Mouse (Mus musculus) spleen, postnatal 14 days (tissue): ENCODE measurements around the gene Ppig.

Experiments
- DNase-seq, 2 experiments: peaks; one replicate each; pipeline ENCODE4 v3.0.0; 2021 to 2022; ENCODE audit warnings: low spot score in 2 of 2

Ppig gene

DNA sequence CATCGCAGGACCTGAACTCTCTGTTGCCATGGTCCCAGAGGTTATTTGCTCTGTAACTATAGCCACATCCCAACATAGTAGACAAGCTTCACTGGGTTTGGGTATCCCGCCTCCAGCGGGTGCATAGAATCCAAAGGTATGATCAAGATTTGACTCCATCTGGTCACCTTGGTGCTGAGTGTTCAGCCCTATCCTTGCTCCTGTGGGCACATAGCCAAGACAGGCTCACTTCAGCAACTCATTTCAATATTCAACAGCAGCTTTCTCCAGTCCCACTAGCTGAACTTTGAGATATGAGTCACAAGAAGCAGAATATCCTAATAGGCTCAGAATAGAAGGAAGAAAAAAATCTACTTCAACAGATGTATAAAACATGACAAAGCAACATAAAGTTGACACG, 41.0 kb downstream of the Ppig start:
- no peak for DNase-seq

DNA sequence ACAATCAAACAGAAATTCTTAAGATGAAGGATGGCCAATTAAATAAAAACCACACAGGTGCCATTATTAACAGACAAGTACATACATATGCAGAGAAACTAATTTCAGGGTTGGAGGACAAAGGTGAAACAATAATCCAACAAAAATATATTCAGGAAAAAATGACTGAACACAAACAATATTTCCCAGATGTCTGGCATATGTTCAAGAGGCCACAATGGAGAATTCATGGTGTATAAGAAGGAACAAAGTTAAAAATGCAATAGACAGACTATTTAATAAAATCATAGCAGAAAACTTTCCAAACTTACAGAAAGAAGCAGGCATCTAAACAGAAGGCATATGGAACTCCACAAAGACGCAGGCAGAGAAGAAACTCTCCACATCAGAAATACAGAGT, 42.4 kb downstream of the Ppig start:
- DNase-seq, result no peak

DNA sequence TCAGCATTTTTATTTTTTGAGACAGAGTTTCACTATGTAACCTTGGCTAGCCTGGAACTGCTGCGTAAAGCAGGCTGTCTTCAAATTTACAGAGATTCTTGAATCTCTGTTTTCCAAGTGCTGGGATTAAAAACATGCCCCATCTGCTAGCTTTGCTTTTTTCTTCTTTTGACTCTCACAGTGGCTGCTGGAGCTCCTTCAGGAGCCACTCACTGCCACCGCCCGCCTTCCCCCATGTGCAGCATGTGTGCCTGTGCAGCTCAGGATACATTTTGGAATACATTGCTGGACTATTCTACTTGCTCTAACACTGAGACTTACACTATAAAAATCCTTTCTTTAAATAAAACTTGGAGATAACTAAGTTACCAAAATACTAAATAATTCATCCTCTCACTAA, 51.0 kb downstream of the Ppig start:
- no peak for DNase-seq

DNA sequence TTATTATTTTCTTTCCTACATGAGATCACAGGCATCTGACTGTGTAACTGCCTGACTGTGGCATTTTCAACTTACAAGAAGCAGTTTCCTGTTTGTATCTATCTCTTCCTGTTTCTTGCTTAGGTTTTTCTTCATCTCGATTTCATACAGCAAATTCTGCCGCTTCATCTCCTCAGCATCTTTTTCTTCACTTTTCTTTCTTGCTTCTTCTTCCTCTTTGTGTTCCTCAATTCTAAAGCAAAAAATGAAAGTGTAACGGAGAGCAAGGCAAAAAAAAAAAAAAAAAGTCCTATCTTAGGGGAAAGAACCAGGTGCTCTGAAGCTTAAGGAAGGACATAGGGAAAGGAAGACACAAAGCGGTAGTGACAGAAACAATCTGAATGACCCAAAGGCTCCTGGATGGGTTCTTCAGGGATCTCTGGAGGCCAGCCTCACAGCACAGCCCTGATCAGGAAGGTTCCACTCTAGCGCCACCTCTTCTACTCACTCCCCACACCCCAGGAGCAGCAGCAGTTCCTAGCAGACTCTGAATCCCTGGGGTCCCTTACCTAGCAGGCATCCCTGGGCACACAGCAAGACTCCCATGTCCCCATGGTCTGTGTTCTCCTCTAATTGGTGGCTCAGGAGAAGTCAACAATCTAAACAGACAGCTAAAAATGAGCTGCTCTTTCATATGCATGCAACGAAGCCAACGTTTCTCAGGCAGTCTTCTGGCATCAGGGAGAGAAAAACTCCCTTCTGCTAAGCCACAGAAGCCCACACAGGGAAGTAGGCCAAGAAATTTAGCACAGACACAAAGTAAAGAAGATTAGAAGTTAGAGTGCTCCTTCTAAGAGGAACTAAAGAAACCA, 55.9 kb downstream of the Ppig start:
- DNase-seq, result no peak

DNA sequence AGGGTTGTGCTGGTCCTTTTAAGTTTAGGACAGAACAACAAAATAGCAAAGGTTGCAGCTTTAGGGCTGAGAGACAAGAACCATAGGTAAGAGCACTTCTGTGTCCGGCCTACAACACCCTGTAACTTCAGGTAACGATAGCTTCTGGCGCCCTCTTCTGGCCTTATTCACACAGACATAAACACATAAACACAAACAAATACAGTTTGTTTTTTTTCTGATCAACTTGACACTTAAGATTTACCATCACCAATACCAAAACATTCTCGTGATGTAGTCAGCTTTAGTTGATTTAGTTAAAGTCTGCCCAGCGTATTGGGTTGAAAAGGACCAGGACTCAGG, 56.5 kb downstream of the Ppig start:
- peak in 1 of 2 experiments; percentile 27 for DNase-seq

DNA sequence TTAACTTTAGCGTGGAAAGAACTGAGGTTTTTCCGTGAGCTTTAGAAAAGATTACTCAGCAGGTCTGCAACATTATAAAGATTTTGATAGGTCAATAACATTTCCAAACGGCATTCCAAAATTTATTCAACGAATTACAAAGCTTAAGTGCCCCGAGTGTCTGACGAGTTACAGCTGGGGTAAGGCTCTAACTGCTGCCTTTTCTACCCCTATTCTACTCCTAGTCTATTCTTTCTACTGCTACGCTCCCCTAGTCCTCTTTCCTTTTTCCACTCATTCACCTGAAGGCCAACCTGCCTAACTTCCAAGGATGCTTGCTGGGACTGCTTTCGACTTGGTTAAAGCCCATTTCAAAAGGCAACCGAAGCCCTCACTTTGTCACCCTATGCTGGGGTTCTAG, 66.6 kb downstream of the Ppig start:
- no peak for DNase-seq

DNA sequence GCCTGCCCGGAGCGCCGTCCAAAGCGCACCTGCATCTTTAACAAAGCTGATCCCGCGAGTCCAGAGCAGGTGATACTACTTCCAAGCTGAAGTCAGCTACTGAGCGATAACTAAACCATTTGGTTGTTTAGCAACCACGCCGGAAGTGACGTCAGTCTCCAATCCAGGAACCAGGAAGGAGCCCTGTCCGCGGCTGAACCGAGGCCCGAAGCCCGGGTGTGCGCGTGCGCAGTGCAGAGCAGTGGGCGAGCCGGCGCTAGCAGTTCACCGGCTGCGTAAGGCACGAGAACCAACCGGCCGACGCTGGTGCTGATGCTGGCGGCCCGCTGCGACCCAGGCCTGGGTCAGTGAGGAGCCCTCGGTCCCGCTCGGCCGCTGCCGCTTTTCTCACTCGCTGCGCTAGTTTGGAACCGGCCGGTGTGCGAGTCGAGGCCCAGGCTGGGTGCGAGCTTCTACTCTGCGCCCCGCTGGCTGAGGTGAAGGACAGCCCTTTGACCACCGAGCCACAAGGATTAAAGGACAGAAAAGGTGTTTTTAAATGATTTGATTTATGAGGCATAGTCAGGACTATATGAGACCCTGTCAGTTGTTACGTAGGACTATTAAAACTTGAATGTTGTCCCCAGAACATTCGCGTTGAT, 67.2 kb downstream of the Ppig start, which contains the start of the genes Ccdc173 and Phospho2:
Gene Ccdc173 (minus strand): TSS at position 147 of the 641 bp plus-strand sequence.
Gene Phospho2 (plus strand): TSS at position 195 of the 641 bp plus-strand sequence.
- peak; percentile 97 to 99 for DNase-seq

DNA sequence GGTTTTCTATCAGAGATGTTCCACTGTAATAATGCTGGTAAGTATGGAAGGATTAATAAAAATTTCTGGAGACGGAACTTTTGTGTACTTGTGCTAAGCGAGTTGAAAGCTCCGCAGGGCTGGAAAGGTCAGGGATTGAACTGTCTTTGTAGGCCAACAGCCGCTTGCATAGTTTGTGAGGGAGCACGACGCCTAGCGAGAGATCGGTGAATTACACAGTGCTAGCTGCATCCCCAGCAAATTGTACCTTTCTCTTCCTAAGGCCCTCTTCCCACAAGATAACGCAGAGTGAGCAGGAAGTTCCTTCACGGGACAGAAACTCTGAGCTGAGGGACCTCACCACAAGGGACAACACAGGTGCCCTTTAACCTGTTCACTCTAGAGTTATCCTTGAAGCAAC, 67.9 kb downstream of the Ppig start:
- peak; percentile 75 to 85 for DNase-seq

DNA sequence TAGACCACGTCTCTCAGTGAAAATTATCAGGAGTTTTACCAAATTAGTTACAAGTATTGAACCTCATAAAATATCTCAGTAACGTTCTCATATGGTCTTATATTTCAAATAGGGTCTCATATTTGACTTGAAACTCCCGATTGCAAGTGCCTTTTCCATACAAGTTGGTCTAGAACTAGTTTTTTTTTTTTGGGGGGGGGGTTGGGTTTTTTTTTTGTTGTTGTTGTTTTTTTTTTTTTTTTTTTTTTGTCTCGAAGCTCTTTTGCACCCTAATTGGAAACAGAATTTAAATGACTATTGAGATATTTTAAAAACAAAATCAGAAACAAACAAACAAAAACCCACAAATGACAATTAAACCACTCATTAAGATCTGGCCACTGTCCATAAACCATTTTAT, 68.4 kb downstream of the Ppig start:
- DNase-seq, result no peak

DNA sequence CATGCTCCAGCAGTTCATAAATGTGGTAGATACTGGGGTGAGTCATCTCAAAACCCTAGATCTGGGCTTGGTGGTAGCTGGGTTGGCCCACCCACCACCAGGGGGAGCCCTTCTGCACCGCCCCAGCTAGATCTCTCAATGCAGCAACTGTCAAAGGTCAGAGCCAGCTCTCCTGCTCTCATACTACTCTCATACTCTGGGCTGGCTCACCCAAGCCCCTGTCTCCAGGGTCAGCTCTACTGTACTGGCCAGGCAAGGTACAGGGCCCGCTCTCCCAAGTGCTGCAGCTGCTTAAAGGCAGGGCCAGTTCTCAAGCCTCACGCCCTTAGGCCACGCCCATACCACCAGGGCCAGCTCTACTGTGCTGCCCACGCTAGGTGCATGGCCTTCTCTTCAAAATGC, 80.6 kb downstream of the Ppig start:
- DNase-seq, result peak; percentile 66 to 76
